8 mouse cellular contexts compared by ENCODE assay signal in the genomic region with DNA sequence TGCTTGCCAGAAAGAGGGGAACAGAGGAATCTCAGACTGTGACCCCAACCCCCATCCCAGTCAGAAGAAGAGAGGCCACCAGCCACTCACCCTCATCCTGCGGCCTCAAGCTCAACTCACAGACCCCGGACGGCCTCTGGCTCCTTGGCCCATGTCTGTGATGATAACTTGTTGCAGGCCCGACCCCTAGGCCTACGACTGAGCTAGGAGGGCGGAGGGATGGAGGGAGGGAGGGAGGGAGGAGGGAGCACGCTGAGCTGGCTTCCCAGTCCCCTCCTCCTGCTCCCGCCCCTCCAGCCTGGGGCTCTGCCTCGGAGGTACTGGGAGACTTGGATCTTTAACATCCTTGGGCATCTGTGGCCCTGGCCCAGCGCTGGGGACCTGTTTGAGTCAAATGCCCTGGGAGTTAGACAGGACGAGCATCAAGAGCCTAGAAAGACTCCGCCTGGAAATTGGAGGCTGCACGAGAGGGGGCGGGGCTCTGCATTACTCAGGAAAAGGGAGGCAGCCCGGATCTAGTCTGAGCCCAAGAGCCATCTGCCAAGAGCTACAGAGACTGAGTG. TPM values are rescaled to one million over a fixed set of nuclear protein-coding genes. Genes with fewer than 3 reads are reported as not detected.
A peak's percentile ranks its signal among the peaks of the same experiment; 100 is the strongest.
DNase-seq lines count a peak whose midpoint lies in the region; ATAC-seq and TF ChIP-seq lines count a peak whose summit lies in the region.

No protein-coding gene starts in this region.

- peaks cover 1% of the 10 kb centered on the region; the same call in 1 of the 2 replicates for H3K36me3 ChIP-seq in intestine, embryonic 14.5 days (ENCODE audit: control insufficient read depth, insufficient read depth, low read length)
- no peaks in the 10 kb centered on the region for H3K36me3 ChIP-seq in midbrain, embryonic 10.5 days
- H3K36me3 ChIP-seq in small intestine, adult 2 months (ENCODE audit: control insufficient read depth, insufficient read depth, low read length) = no peaks in the 10 kb centered on the region

- H3K9me3 ChIP-seq in intestine, embryonic 14.5 days (ENCODE audit: control insufficient read depth, low read length) = no peaks in the 10 kb centered on the region
- no peaks in the 10 kb centered on the region for H3K9me3 ChIP-seq in midbrain, embryonic 10.5 days (replicated peaks)

- intact Hi-C loops in gastrocnemius, postnatal 14 days (cut with DNase I; ENCODE audit: low total_unique reads) = no loop called here
- intact Hi-C loops in left cerebral cortex, postnatal 25 days (cut with DNase I) = no loop called here

- 0 out of 2 replicates have a peak overlapping the region, but pooled peaks have one; percentile 39 for H3K27ac ChIP-seq in cortical plate, adult 2 months (ENCODE audit: insufficient read depth, low read length)
- peak overlapping the region; percentile 78 for H3K27ac ChIP-seq in intestine, embryonic 14.5 days (ENCODE audit: low read depth)
- H3K27ac ChIP-seq in midbrain, embryonic 10.5 days (replicated peaks) = peak overlapping the region; percentile 82
- peak overlapping the region; percentile 48 for H3K27ac ChIP-seq in small intestine, adult 2 months (ENCODE audit: insufficient read depth, low read depth, low read length)

- peak overlapping the region; percentile 82 for H3K4me2 ChIP-seq in intestine, embryonic 14.5 days (ENCODE audit: low read length)

- TF ChIP-seq CTCF in cortical plate, adult 2 months (IDR thresholded peaks at IDR 0.05; ENCODE audit: extremely low read depth, insufficient read depth, low read length) = no peak
- no peak for TF ChIP-seq CTCF in small intestine, adult 2 months (IDR thresholded peaks at IDR 0.05; ENCODE audit: extremely low read depth, insufficient read length, insufficient replicate concordance, low read depth, low read length)

- TF ChIP-seq POLR2A in cortical plate, adult 2 months (IDR thresholded peaks at IDR 0.05; ENCODE audit: extremely low read depth, insufficient read depth, low read length) = no peak
- no peak for TF ChIP-seq POLR2A in small intestine, adult 2 months (IDR thresholded peaks at IDR 0.05; ENCODE audit: low read depth, low read length)

- peaks cover 4% of the 10 kb centered on the region for H3K4me1 ChIP-seq in cortical plate, adult 2 months (ENCODE audit: control insufficient read depth, insufficient read depth, low read length)
- H3K4me1 ChIP-seq in intestine, embryonic 14.5 days (replicated peaks; ENCODE audit: control insufficient read depth, insufficient read depth, low read length) = peaks cover 26% of the 10 kb centered on the region
- H3K4me1 ChIP-seq in midbrain, embryonic 10.5 days = peaks cover 46% of the 10 kb centered on the region
- peaks cover 33% of the 10 kb centered on the region for H3K4me1 ChIP-seq in small intestine, adult 2 months (ENCODE audit: control insufficient read depth, insufficient read depth, insufficient read length, low read length)

- H3K27me3 ChIP-seq in intestine, embryonic 14.5 days (replicated peaks; ENCODE audit: control insufficient read depth, insufficient read depth, low read length) = no peaks in the 10 kb centered on the region
- peaks cover 22% of the 10 kb centered on the region for H3K27me3 ChIP-seq in midbrain, embryonic 10.5 days (ENCODE audit: low read depth, poor library complexity, severe bottlenecking)
- H3K27me3 ChIP-seq in small intestine, adult 2 months (ENCODE audit: control insufficient read depth, insufficient read depth, low read length) = no peaks in the 10 kb centered on the region

- peak overlapping the region; percentile 55 for H3K9ac ChIP-seq in intestine, embryonic 14.5 days (ENCODE audit: low read length)

- ATAC-seq in intestine, embryonic 14.5 days (replicated peaks; ENCODE audit: low FRiP score, low TSS enrichment, low read depth) = peak; percentile 62

- DNase-seq in adrenal gland, adult (ENCODE audit: inconsistent age in 2 of 2, low spot score in 1 of 2) = peak; percentile 91 to 96
- DNase-seq in gastrocnemius, postnatal 14 days = peak; percentile 78
- DNase-seq in intestine, embryonic 14.5 days (ENCODE audit: low spot score) = peak; percentile 85
- peak; percentile 57 to 84 for DNase-seq in left cerebral cortex, postnatal 25 days (ENCODE audit: low spot score in 2 of 2)
- DNase-seq in midbrain, embryonic 10.5 days (ENCODE audit: low spot score) = peak; percentile 77
- DNase-seq in spleen, postnatal 14 days (ENCODE audit: low spot score in 2 of 2) = no peak

- H3K4me3 ChIP-seq in cortical plate, adult 2 months (ENCODE audit: insufficient read depth, low read length) = peak overlapping the region; percentile 35
- peak overlapping the region; percentile 40 for H3K4me3 ChIP-seq in intestine, embryonic 14.5 days (ENCODE audit: low read depth, low read length)
- H3K4me3 ChIP-seq in midbrain, embryonic 10.5 days = peak overlapping the region; percentile 50
- peak overlapping the region; percentile 51 for H3K4me3 ChIP-seq in small intestine, adult 2 months (ENCODE audit: low read depth, low read length)

- 1% methylated on average over 14 of the region's 15 CpGs for WGBS in intestine, embryonic 14.5 days
- WGBS in midbrain, embryonic 10.5 days = 3% methylated on average over 15 of the region's 15 CpGs
- WGBS in small intestine, adult 2 months = 36% methylated on average over 15 of the region's 15 CpGs

RNA-seq across cellular contexts. Expression of gene C1qtnf6, which starts 1.7 kb away (rescaled TPM):
- 3.6 and 3.9 TPM in 2 replicates for polyA plus RNA-seq in cortical plate, adult 2 months (2012; rRNA removed)
- 10 to 100 TPM; 36.9 to 40.4 TPM for total RNA-seq in gastrocnemius, postnatal 14 days (2021)
- polyA plus RNA-seq in intestine, embryonic 14.5 days (2014; fragmentation: Nextera tagmentation; extraction: Ambion mirVana) = 30.1 and 34.9 TPM in 2 replicates
- total RNA-seq in left cerebral cortex, postnatal 25 days (2021) = 1 to 10 TPM; 3.2 to 3.3 TPM
- 10.0 and 11.0 TPM in 2 replicates for polyA plus RNA-seq in midbrain, embryonic 10.5 days (2016; fragmentation: Nextera tagmentation; extraction: Ambion mirVana)
- polyA plus RNA-seq in small intestine, adult 2 months (2012; rRNA removed) = 7.9 and 8.1 TPM in 2 replicates

RNA-seq across cellular contexts. Expression of gene Sstr3, which starts 15.0 kb away (rescaled TPM):
- 13.8 and 20.9 TPM in 2 replicates for polyA plus RNA-seq in cortical plate, adult 2 months (2012; rRNA removed)
- under 1 TPM in 1 of 2 experiments, not detected in 1; 0.04 TPM for total RNA-seq in gastrocnemius, postnatal 14 days (2021)
- 0.22 TPM in 1 of 2 replicates, not detected in the other for polyA plus RNA-seq in intestine, embryonic 14.5 days (2014; fragmentation: Nextera tagmentation; extraction: Ambion mirVana)
- total RNA-seq in left cerebral cortex, postnatal 25 days (2021) = 10 to 100 TPM; 19.8 to 22.0 TPM
- 0.02 TPM in 1 of 2 replicates, not detected in the other for polyA plus RNA-seq in midbrain, embryonic 10.5 days (2016; fragmentation: Nextera tagmentation; extraction: Ambion mirVana)
- 0.44 and 1.4 TPM in 2 replicates for polyA plus RNA-seq in small intestine, adult 2 months (2012; rRNA removed)

RNA-seq across cellular contexts. Expression of gene Il2rb, which starts 34.4 kb away (rescaled TPM):
- polyA plus RNA-seq in cortical plate, adult 2 months (2012; rRNA removed) = 0.11 and 0.29 TPM in 2 replicates
- total RNA-seq in gastrocnemius, postnatal 14 days (2021) = not detected
- 0.66 and 1.1 TPM in 2 replicates for polyA plus RNA-seq in intestine, embryonic 14.5 days (2014; fragmentation: Nextera tagmentation; extraction: Ambion mirVana)
- under 1 TPM in 1 of 2 experiments, not detected in 1; 0.23 TPM for total RNA-seq in left cerebral cortex, postnatal 25 days (2021)
- polyA plus RNA-seq in midbrain, embryonic 10.5 days (2016; fragmentation: Nextera tagmentation; extraction: Ambion mirVana) = not detected in 2 replicates
- polyA plus RNA-seq in small intestine, adult 2 months (2012; rRNA removed) = 7.2 and 11.8 TPM in 2 replicates

RNA-seq across cellular contexts. Expression of gene Rac2, which starts 43.1 kb away (rescaled TPM):
- 6.0 and 7.2 TPM in 2 replicates for polyA plus RNA-seq in cortical plate, adult 2 months (2012; rRNA removed)
- 1 to 10 TPM; 1.1 to 2.5 TPM for total RNA-seq in gastrocnemius, postnatal 14 days (2021)
- polyA plus RNA-seq in intestine, embryonic 14.5 days (2014; fragmentation: Nextera tagmentation; extraction: Ambion mirVana) = 16.7 and 17.5 TPM in 2 replicates
- 1 to 10 TPM; 1.9 to 2.9 TPM for total RNA-seq in left cerebral cortex, postnatal 25 days (2021)
- 9.1 and 9.5 TPM in 2 replicates for polyA plus RNA-seq in midbrain, embryonic 10.5 days (2016; fragmentation: Nextera tagmentation; extraction: Ambion mirVana)
- 37.0 and 136 TPM in 2 replicates for polyA plus RNA-seq in small intestine, adult 2 months (2012; rRNA removed)

Comparison
In these comparisons a context has a peak if more than half of its experiments do, and no peak if none do; other contexts are left out.
1. DNase-seq: peak in adrenal gland, adult (2 of 2), gastrocnemius, postnatal 14 days (single experiment), intestine, embryonic 14.5 days (single experiment), left cerebral cortex, postnatal 25 days (2 of 2) and midbrain, embryonic 10.5 days (single experiment); none in spleen, postnatal 14 days (0 of 2).
2. Peak in every context shown above with its lines, with median percentiles within 50 percentile points of each other: H3K27ac ChIP-seq and H3K4me3 ChIP-seq.